Mouse (Mus musculus) yolk sac, embryonic 10.5 days (tissue): ENCODE data around the gene Cox8a.
A peak's percentile ranks its signal among the peaks of the same experiment; 100 is the strongest.

Experiments
- DNase-seq: peaks from one replicate; pipeline ENCODE4 v3.0.0-alpha.2; 2017; ENCODE audit warnings: low spot score

Gene Cox8a

GRCm38 (mm10) chr19:7185059-7185458, 32.4 kb downstream of the Cox8a start:
- DNase-seq: no peak

GRCm38 (mm10) chr19:7183419-7183818, 34.0 kb downstream of the Cox8a start:
- no peak for DNase-seq

DNA sequence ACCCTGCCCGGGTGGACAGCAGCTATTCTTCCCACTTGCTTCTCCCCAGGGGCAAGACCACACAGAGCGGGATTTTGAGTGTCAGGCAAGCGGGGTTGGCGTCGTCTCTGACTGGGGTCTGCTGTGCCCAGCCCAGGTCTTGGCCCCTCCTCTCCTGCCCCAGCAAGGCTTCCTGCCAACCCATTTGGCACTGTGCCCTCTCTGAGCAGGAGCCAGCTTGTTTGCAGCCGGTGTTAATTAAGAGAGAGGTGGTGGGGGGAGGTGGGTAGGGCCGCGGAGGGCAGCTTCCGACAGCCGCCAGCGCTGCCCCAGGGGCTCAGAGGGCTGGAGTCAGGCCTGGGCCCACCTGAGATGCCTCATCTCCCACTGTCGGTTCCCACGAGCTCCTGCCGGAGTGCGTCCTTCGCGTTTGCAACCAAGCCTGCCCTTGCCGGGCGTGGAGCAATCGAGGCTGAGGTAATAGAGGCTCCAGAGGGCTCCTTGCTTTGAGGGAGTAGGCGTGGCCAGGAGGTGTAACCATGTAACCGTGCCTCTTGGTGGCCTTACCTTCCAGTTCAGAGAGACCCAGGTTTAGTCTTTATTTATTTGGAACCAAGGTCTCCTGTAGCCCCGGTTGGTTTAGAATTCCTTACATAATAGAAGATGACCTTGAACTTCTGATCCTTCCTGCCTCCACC, 35.0 kb downstream of the Cox8a start:
- DNase-seq: no peak

- no peak for DNase-seq
These were observed 35.9 kb downstream of the Cox8a start for GRCm38 (mm10) chr19:7181496-7181895.

GRCm38 (mm10) chr19:7180756-7181405, 36.5 kb downstream of the Cox8a start:
- DNase-seq: no peak

DNA sequence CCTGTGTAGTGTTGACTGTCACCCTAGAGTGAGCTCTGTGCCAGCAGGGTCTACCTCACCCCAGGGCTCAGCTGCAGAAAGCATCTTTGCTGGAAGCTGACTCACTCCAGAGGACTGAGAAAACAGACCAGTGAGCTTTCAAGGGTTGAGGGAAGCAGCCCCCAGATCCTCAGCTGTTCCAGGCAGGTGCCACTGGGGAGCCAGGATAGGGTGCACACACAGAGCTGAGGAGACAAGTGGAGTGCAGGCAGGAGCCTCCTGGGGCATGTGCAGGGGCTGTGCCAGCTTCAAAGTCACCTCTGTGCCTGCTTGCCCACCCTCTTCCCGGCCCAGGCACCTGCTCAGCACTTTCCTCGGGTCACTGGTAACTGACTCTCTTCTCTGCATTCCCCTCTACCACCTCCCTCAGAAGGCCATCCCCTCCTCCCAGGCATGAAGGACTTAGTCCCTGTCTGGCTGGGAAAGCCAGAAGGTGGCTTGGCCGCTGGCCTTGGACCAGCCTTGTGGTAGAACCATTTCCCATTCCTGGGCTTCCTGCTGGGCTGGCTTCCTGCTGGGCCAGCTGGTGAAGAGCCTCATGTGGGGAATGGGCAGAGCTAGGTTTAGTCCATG, 38.5 kb downstream of the Cox8a start:
- DNase-seq: no peak

GRCm38 (mm10) chr19:7177804-7178511, 39.5 kb downstream of the Cox8a start:
- DNase-seq: no peak

DNA sequence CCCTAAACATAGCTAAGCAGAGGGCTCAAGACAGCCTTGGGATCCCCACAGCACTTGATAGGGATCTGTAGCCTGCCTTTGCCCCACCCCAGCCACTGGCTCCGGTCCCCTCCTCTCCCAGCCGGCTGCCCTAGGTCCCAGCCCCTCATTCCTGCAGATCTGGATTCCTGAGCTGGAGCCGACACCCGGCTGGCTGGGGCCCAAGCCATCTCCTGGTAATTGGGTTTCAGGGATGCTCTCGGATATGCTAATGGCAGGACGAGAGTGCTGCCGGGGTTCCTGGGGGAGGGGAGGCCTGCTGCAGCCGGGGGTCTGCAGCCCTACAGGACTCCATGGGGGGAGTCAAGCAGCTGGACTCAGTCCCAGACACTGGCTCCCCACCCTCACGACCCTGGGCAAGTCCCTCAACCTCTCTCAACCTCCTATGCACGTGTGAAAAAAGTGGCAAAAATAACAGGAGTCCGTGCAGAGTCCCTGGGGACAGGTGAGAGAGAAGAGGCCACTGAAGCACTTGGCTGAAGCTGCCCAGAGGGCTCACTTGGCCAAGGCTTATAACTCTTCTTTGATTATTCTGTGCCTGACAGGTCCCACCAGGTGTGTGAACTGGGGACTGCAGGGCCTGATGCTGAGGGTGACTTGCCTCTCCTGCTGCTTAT, 41.2 kb downstream of the Cox8a start:
- no peak for DNase-seq

DNA sequence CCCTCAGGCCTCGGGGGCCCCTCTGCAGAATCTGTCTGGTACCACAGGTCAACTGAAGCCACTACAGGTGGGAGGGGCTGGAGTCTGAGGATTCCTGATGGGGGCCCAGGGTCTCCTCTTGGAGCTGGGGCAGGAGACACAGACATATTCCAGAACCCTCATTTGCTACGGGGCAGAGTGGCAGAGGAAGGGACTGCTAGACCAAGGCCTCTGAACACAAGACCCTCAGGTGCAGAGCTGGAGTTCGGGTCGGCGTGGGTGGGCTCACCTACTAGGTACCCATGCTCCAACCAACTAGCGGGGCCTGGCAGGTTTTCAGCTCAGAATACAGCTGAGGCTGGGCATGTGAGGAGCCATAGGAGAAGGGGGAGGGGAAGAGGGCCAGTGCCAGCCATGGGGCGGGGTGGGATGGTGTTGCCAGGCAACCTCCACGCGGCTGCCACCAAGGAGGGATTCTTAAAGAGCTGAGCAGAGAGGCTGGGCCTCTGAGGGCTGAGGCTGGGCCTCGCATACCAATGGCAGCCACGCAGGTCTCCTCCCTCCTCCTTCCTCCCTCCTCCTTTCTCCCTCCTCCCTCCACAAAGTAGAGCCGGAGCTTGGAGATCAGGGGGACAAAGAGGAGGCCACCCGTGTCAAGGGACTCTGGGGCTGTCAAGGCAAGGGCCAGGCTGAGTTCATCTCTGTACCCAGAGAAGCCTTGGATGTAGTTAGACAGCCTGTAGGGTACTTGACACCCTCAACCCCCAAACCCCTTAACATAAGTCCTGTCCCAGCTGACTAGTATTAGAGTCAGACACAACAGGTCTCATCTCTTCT, 45.2 kb downstream of the Cox8a start:
- DNase-seq: peak; percentile 56

DNA sequence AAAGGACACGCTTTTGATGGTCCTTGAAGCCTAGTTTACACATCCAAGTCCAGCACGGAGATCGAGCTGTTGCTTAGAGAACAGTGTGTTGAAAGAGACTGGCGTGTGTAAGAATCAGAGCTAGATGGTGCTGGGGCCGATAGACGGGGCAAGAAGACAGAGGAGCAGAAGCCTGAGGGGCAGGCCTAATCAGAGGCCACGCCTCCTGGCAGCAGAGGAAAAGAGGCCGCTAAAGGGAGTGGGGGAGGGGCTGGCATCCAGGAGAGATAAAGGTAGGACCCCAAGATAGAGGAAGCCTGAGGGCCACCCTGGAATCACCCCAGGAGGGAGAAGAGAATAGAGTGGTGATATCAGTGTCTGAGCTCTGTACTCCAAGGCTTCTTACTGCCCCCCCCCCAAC, 46.0 kb downstream of the Cox8a start:
- no peak for DNase-seq

- no peak for DNase-seq
These were observed 46.5 kb downstream of the Cox8a start for GRCm38 (mm10) chr19:7170916-7171315.

- no peak for DNase-seq
These were observed 49.0 kb downstream of the Cox8a start for GRCm38 (mm10) chr19:7168423-7168822.

- no peak for DNase-seq
These were observed 50.6 kb downstream of the Cox8a start for GRCm38 (mm10) chr19:7166767-7167166.

DNA sequence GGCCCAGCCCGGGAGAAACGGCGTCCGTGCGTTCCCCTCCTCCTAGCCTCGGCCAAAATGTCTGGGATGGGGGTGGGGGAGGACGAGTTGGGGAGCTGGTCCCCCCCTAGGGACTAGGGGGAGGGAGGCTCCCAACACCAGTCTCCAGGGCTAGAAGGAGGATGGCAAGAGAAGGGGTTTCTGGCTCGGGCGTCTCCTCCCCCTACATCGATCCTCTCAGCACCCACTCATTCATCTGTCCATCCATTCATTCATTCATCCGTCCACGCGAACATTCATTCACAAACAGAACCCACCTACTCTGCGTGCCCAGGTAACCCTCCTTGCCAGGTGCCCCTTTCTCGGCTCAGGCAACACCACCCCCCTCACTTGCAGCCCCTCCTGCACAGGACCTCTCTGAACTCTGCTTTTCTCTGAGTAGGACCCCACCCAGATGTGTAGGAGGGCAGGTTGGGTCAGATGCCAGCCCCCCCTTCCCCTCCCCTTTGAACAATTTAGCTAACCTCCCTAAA, 51.2 kb downstream of the Cox8a start:
- no peak for DNase-seq

GRCm38 (mm10) chr19:7165509-7166199, 51.8 kb downstream of the Cox8a start:
- DNase-seq: no peak
